In the genomic region with DNA sequence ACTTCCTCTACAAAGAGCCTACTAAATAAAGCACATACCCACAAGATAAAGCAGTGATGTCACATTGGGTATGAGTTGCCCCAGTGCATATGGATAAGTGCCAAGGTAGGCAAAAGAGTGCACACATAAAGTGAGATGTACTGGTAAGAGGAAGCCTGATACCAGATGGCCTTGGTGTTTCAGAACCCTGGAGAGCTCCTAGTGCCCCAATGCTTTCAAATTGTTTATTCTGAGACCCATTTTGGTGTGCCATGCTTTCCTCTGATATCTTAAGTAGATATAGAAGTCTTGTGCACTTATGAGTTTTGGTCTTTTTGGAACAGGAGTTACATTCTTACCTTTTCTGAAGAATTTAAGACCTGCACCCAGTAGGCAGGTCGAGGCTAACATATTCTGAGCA, we compare ENCODE assay signal across 9 mouse cellular contexts.
DNase-seq lines count a peak whose midpoint lies in the region.
"Had no signal": no experiment of that assay in that cellular context is flagged by ENCODE, and none has a peak within 500 bp of the region (broad histone marks: within the 10 kb centered on the region; RNA-seq: fewer than 3 reads in every experiment).

No protein-coding gene starts in this region.

- intact Hi-C loops in left cerebral cortex, postnatal 4 days (cut with DNase I), result no loop called here

- DNase-seq in heart, postnatal 4 days, result peak; percentile 14
- no peak for DNase-seq in heart, adult 11 months
- DNase-seq in 3T3-L1 (ENCODE audit: low read depth, low spot score), result peak; percentile 19
- DNase-seq in Muller cell, postnatal 12 days (ENCODE audit: inconsistent ontology term), result peak; percentile 11
- DNase-seq in embryo, embryonic 11 days, result peak; percentile 53
- no peak for DNase-seq in thymus, postnatal 36 days
- no peak for DNase-seq in gastrocnemius, postnatal 10 days
- no peak for DNase-seq in left cerebral cortex, postnatal 4 days
- DNase-seq: cerebellum, postnatal 36 days had no signal

Comparison
In these comparisons a context has a peak if more than half of its experiments do, and no peak if none do; other contexts are left out.
1. DNase-seq: peak in heart, postnatal 4 days (single experiment), 3T3-L1 (single experiment), Muller cell, postnatal 12 days (single experiment) and embryo, embryonic 11 days (single experiment); none in heart, adult 11 months (single experiment), thymus, postnatal 36 days (0 of 2), gastrocnemius, postnatal 10 days (single experiment) and left cerebral cortex, postnatal 4 days (single experiment).